Mouse (Mus musculus) erythroid progenitor cell, adult 5-6 weeks (primary cell): Measurements from ENCODE around the gene Lrrc57. TPM values are rescaled to one million over a fixed set of nuclear protein-coding genes. Genes with fewer than 3 reads are reported as not detected.
A peak's percentile ranks its signal among the peaks of the same experiment; 100 is the strongest.
"Not testable (repeated sequence)": the region's sequence is repeated elsewhere in the genome, so short reads cannot be mapped to it uniquely, and the experiment has no call there.

Source experiments
- ATAC-seq: replicated peaks from 2 replicates; pipeline ENCODE4 v1.8.0; 2016; ENCODE audit warnings: moderate number of reproducible peaks, mild to moderate bottlenecking, moderate TSS enrichment, inconsistent platforms; ENCODE audit not compliant: poor library complexity, low FRiP score, severe bottlenecking
- total RNA-seq, 2 experiments: library from RNA; stranded (forward) in 1 of 2; stranded (reverse) in 1 of 2; fragments of 150-400 nt in 1 of 2; fragments of 186-747, 209-891 nt in 1 of 2; gene quantifications; 2 replicates each; pipeline versions ENCODE4 v1.2.3 to v1.2.4; 2015 to 2017; ENCODE audit warnings: low replicate concordance in 2 of 2

Gene Lrrc57
- total RNA-seq, 2 experiments from 2014 or later = 10.5 to 12.3 TPM

DNA sequence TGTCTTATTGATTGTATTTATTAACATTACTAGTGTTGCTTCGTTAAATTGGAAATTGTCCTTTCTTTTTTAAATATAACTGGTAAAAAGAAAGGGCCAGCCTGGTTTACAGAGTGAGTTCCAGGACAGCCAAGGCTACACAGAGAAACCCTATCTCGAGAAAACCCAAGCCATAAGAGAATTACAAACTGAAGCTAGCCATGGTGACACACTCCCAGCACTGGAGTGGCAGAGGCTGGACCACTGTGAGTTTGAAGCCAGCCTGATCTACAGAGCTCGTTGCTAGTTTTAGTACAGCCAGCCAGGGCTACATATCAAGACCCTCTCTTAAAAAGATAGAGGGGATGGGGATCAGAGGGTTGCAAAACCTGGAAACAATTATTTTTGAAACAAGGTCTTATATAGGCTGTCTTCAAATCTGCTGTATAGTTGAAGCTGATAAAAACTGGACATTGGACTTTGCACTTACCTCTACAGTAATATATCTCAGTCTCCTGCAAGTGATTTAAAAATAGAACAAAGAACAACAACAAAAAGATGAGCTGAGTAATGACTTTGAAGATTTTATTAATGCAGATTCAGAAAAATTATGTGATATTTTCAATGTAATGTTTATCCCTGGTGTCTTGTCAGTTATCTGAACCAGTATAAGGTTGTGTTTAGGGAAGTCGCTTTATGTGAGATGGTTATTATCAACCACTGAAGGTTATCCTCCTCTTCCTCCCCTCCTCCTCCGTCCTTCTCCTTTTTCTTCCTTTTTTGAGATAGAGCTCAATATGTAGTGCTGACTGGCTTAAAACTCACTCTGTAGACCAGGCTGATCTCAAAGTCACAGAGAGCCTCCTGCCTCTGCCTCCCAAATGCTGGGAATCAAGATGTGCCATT, 7.2 kb upstream of the Lrrc57 start:
- ATAC-seq = no peak

- ATAC-seq = no peak
These were observed 3.2 kb downstream of the Lrrc57 start for GRCm38 (mm10) chr2:120606021-120606690.

DNA sequence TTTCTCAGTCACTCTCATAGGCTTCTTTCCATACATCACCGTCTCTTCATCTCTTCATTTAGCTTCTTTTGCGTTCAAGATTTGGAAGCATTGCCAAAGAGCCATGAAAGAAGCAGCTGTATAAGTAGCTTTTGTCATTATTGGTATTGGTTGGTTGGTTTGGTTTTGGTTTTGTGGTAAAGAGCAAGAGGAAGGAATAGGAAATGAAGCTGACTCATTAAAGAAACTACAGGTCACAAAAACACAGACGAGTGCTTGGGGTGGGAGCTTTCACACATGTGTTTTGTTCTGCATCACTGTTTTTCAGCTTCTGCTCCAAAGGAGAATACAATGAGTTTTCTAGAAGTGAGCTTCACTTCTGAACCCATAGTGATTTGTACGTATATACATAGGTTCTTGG, 9.8 kb downstream of the Lrrc57 start:
- no peak for ATAC-seq

DNA sequence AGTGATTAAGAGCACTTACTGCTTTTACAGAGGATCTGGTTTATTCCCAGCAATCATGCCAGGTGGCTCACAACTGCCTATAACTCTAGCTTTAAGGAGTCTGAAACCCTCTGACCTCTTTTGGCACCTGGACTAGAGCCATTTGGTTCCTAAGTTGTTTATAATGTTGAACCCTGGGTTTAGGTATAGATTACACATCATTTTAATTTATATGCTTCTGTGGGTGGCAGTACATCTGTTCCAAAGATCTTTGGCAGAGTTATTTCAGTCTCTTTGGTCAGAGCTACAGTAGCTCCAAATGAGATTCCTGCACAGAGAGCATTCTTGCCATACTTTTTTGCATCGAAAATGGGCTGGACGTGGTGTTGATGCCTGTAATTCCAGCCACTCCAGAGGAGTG, 11.6 kb downstream of the Lrrc57 start:
- ATAC-seq = no peak

DNA sequence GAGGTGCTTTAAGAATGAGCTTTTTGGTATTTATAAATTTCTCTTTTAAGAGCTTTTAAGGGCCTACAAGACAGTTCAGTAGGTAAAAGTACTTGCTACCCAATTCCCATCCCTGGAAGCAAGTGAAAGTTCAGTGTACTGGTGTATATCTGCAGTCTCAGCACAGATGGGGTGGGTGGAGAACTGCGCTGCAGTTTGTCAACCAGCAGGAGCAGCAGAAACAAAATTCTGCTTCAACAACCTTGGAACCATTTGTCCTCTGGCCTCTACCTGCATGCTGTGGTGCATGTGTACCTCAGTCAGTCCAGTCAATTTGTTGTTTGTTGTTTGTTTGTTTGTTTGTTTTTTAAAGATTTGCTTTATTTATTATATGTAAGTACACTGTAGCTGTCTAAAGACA, 17.1 kb downstream of the Lrrc57 start:
- ATAC-seq = no peak

GRCm38 (mm10) chr2:120589759-120590158, 19.6 kb downstream of the Lrrc57 start:
- ATAC-seq = no peak

DNA sequence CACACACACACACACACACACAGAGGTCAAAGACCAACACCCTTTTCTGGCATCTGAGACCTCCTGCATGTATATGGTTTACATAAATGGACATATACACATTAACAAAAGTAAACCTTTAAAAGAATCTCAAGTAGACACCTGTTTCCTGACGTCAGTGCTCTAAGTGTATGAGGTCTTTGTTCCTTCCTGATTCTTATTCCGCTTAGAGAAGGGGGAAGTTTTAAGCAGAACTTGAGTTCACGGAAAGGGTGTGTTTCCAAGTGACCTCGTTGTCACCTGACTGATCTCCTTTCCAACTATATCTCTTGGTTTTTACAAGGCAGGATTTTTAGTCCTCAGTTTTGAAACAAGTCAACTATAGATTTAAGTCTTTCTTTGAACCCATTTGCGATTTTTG, 31.0 kb downstream of the Lrrc57 start:
- ATAC-seq = no peak

DNA sequence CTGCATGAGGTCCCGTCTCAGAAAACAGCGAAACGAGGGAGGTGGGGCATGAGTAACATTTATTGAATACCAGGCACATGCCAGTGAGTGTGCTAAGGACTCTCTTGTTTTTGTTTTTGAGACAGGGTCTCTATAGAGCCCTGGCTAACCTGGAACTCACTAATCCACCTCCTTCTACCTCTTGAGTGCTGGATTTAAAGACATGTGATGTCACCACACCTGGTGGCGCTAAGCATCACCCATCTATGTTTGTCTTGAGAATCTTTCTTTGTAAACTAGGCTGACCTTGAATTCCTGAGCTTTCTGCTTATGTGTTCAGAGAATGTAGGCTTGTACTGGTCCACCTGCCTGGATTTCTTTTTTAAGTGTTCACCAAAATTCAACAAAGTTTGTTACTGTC, 31.5 kb downstream of the Lrrc57 start:
- ATAC-seq = no peak

DNA sequence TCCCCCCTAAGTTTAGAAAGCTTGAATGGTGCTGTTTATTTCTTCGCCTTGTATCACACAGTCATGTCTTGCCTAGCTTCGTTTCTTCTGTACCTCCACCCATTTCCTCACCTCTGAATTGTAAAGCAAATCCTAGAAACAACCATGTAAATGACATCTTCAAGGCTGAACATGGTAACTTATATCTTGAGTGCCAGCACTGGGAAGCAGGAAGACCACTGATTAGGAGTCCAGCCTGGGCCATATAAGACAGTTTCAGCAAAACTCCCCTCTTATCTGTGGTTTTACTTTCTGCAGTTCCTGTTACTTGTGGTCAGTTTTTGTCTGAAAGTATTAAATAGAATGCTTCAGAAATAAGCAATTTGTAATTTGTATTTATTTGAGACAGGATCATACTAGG, 33.3 kb downstream of the Lrrc57 start:
- ATAC-seq = peak; percentile 41; the same call in 1 of the 2 replicates

DNA sequence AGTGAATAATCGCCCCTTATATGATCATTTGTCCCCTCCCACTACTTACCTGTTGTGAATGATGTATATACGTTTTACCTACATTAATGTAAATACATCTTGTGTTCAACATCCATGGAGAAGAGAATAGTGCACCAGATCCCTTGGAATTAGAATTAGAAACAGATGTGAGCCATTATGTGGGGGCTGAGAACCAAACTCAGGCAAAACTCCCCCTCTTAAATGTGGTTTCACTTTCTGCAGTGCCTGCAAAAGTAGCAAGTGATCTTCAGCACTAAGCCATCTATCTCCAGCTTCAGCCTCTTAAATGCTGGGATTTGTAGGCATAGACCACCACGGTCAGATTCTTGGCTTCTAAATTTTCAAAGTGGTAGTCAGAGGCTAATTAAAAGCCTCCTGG, 34.2 kb downstream of the Lrrc57 start:
- no peak for ATAC-seq

- ATAC-seq = not testable (repeated sequence)
These were observed 37.2 kb downstream of the Lrrc57 start for GRCm38 (mm10) chr2:120572161-120572560.

DNA sequence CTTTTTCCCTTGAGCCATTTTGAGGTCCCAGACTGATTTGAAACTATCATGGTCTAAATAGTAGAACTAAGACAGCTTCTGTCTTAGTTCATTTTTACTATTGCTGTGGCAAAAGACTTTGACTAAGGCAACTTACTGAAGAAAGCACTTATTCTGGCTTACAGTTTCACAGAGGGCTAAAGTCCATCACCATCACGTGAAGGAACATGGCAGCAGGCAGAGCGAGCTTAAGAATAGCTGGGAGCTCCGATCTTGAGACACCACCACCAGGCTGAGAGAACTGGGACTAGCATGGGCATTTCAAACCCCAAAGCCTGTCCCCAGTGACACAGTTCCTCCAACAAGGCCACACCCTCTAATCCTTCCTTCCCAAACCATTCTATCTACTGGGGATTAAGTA, 38.2 kb downstream of the Lrrc57 start:
- ATAC-seq = no peak

GRCm38 (mm10) chr2:120567798-120568320, 41.5 kb downstream of the Lrrc57 start:
- ATAC-seq = peak; percentile 70

GRCm38 (mm10) chr2:120566886-120567797, 42.2 kb downstream of the Lrrc57 start, which contains the start of gene Snap23:
Gene Snap23 (plus strand): TSS chr2:120567671.
- peak; percentile 88 for ATAC-seq

GRCm38 (mm10) chr2:120565363-120565762, 44.0 kb downstream of the Lrrc57 start:
- ATAC-seq = no peak

DNA sequence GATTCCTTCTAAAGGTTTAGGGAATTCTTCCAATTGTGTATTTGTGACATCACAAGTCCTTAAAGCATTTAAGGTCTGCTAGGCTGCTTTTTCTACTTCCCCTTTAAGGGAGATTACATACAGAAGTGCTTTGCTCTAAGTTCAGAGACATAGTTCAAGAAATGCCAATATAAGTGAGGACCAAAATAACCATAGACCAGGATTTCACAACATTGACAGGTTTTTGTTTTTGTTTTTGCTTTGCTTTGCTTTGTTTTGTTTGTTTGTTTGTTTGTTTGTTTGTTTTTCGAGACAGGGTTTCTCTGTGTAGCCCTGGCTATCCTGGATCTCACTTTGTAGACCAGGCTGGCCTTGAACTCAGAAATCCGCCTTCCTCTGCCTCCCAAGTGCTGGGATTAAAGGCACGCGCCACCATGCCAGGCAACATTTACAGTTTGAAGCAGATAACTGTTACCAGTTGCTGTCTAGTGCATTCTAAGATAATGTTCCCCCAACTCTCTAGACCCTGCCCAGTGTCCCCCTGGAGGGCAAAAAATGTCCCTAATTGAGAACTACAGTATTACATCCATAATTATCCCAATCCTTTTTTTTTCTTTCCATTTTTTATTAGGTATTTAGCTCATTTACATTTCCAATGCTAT, 44.7 kb downstream of the Lrrc57 start:
- not testable (repeated sequence) for ATAC-seq

- ATAC-seq = peak; percentile 77
These were observed 45.9 kb downstream of the Lrrc57 start, which contains the start of gene Zfp106 for GRCm38 (mm10) chr2:120563235-120563990. Gene Zfp106 (minus strand): TSS chr2:120563843.

GRCm38 (mm10) chr2:120562859-120563234, 46.5 kb downstream of the Lrrc57 start:
- no peak for ATAC-seq

GRCm38 (mm10) chr2:120561524-120561923, 47.8 kb downstream of the Lrrc57 start:
- ATAC-seq = no peak
